Mouse (Mus musculus) adrenal gland, adult 2 months (tissue): Measurements from ENCODE around the gene Tmem176a. TPM values are rescaled to one million over a fixed set of nuclear protein-coding genes. Genes with fewer than 3 reads are reported as not detected.
"Not testable (repeated sequence)": the region's sequence is repeated elsewhere in the genome, so short reads cannot be mapped to it uniquely, and the experiment has no call there.

Experiments used
- DNase-seq: peaks from one replicate; pipeline ENCODE4 v3.0.0; 2021
- polyA plus RNA-seq: library from polyadenylated mRNA; depleted of rRNA; stranded (reverse); fragments of >200 nt; gene quantifications from 2 replicates; pipeline ENCODE4 v1.2.3, GENCODE M21; 2012
- total RNA-seq, 2 experiments: library from RNA; stranded (reverse); gene quantifications; 2 replicates each; pipeline ENCODE4 v1.2.3; 2021

Tmem176a gene
- total and polyA plus RNA-seq, 3 experiments, result 303 to 406 (median 381) TPM

DNA sequence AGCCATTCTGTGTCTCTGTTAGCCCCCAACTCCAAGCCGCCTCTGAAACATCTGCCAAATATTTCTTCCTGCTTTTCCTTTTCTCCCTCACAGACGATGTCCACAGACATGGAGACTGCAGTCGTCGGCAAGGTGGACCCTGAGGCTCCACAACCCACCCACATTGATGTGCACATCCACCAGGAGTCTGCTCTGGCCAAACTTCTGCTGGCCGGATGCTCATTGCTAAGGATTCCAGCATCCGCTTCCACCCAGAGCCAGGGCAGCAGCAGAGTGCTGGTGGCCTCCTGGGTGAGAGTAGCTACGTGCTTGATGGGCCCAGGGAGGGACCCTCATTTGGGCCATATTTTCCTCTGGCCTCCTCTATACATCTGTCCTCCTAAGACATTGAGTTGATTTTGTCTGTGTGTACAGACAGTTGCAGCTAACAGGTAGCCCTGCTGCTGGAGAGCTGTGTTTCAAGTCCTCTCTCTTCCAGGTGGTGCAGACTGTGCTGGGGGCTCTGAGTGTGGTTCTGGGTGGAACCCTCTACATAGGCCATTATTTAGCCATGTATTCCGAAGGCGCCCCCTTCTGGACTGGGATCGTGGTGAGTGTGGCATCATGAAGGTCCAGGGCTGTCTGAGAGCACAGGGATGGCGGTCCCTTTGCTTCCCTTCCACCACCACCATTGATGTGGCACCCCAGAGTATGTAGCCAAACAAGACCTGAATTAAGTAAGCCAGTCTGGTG is 1.6 kb downstream of the Tmem176a start:
- DNase-seq, result peak; percentile 77

DNA sequence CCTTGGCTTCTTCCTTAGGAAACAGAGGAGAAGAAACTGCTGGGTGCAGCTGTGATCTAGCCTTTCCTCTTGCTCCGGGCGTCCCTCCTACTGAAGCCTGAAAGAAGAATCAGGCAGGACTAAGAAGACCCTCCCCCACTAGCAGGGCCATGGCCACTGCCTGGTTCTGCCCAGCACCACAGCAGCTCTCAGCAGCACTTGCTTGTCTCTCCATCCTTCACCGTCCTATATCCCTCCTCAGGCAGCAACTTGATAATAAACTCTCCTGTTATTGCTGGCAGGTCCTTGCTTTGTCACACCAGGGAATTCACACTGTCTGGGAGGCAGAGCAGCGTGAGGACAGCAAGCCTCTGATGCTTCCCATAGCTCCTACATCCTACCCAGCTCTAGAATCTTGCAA is 4.4 kb downstream of the Tmem176a start:
- DNase-seq, result peak; percentile 0

DNA sequence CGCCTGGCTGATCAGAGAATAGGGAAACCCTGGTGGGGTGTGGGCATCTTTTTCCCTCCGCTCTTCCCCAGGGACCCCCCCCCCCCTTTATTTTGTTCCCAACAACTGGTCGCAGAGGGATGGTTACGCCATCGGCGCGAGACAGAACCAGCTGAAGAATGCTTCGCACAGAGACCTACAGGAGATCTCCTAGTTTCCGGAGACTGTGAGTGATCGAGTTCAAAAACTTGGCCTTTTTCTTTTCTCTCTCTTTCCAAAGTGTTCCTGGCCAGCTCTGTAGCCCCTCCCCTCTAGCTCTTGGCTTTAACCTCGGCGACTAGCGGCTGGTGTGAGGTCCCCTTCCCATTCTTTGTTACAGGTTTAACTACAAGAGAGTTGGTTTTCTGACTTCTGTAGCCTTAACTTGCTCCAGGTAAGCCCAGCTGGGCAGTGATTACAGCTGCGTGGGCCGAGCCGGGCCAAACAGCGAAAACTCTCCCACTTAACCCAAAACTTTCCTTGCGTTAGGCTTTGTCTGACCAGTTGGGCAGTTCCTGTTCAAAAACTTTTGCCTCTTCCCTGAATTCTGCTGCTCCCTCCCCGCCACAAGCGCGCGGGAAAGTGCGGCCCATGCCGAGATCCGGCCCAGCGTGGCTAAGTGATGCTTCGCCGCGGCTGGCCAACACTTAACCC is 11.2 kb downstream of the Tmem176a start:
- peak; percentile 71 for DNase-seq

DNA sequence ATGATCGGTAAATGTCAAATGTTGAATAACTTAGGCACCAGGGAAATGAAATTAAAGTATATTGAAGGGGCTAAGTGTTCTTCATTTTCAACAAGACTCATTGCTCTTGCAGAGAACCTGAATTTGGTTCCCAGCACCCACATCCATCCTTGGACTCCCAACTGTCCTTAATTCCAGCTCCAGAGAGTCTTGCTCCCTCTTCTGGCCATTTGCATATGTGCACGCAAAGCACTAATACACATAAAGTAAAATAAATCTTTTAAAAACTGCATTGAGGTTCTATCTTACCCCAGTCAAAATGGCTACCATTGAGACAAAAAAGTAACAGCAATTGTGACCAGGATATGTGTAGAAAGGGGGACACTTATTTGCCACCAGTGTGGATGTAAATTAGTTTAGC is 13.4 kb downstream of the Tmem176a start:
- DNase-seq, result no peak

DNA sequence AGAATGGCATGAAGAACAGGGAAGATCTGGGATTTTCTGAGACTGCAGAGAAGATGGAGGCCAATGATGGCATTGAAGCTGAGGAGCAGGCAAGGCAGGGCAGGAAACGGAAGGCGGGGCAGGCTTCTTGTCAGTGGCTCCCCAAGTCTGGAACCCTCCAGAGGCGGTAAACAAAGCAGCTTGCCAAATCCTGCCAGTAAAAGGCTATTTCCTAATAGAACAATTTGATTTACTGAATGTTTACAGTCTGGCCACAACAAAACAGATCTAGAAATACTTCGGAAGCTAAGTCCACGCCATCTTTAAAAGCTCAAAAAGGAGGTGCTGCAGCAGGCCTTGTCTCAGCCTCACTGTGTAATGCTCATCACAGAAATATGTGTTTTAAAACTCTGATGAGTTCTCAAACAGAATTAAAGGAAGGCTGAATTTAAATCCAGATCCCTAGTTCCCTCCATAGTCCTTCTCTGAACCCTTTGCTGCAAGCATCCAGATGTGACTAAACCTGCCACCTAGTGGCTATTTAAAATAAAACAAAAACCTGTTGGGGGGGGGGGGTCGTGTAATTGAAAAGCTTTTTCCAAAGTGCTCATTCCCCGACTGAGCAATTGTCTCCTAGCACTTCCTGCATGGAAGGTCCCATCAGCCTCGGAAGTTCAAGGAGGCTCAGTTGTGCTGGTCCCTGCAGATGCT is 17.0 kb downstream of the Tmem176a start:
- no peak for DNase-seq

DNA sequence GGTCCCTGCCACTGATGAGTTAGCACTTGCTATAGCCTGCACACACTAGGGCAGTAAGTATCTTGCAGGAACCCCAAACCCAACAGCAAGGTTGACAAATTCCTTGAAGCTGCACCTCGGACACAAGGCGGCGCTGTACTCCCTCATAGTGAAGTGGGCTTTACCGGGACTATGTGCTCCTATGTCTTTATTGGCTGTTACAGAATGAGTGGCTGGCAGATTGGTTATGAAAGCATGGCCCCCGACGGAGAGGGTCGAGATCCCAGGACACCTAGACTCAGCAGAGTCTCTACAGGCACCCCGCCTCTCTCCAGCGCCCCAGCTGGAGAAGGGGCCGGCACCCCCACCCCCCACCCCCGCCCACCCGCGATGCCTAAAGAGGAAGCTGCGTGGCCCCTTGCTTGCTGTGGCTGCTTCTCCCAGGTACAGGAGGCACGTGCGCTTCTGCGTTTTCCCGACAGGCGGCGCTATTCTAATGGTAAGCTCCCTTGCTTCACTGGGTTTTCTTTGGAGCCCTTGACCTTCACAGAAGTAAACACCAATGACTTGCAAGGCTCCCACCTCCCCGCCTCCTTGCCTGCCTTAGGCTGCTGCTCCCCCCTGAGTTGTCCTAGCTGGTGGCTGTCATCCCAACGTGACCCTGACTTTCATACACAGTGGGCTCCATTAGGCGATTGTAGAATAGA is 19.6 kb downstream of the Tmem176a start:
- peak; percentile 74 for DNase-seq

DNA sequence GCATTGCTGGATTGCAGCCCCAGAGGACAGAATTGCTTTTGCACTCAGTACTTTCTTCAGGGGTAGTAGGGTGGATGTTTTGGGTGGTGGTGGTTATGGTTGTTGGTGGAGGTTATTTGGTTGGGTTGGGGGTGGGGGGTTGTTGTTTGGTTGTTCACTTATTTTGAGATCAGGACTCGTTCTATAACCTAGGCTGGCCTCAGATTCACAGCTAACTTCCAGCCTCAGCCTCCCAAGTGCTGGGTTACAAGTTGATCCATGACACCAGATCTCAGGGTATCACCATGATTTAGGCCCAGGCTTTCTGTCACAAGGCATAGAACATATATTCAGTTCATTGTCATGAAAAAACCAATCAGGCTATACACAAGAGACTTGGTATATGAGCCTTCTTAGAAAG is 20.1 kb downstream of the Tmem176a start:
- no peak for DNase-seq

DNA sequence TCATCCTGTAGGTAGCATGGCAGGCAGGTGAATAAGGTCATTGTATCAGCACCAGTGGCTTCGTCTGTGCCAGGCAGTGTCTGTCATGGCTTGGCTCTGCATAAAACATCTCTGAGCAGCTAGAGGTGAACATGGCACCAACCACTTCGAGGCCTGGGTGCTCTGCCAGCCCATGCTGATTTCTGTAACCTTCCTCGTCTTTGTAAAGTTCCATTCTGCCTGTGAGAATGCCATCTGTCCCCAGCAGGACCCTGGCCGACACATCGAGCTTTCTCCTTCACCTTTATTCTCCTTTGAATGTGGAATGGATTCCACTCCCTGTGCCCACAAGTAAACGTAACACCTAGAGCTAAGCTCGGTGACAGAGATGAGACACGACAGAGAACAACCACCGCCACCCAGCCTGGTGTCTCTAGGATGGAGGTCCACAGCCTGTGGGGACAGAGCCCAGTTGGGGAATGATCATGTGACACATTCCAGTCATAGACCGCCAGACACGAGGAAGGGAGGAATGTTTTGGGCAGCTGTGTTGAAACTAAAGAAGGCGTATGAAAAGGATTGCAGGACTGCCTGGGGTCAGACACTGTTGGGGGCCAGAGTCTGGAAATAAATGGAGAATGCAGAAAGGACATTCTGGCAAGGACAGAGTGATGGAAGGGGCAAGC is 21.0 kb downstream of the Tmem176a start:
- no peak for DNase-seq

DNA sequence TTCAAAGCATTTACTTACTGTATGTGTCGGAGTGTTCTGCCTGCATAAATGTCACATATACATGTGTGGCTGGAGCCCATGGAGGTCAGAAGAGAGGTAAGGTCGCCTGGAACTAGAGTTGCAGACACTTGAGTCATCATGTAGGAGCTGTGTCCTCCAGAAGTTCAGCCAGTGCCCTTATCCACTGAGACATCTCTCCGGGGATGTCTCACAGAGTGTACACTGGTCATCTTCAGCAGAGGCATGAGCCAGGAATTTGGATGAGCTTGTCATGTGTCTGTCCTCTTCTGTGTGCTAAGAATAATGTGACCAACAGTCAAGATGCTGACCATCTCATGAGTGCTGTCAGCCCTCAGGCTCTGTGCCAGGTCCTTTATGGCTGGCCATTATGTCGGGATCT is 22.1 kb downstream of the Tmem176a start:
- DNase-seq, result no peak

DNA sequence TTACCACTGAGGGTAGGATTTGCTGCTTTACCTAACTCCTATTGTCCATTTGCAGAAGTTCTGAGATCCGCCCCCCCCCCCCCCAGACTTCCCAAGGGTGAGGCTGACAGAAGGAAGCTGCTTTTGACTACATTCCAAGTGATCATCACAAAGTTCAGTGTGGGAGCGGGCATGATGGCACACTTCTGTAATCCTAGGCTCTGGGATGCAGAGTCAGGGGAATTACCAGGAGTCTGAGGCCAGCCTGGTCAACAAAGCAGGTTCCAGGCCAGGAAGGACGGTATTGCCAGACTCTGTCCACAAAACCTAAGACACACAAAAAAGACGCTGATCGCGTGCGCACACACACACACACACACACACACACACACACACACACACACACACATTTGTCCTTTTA is 22.8 kb downstream of the Tmem176a start:
- no peak for DNase-seq

DNA sequence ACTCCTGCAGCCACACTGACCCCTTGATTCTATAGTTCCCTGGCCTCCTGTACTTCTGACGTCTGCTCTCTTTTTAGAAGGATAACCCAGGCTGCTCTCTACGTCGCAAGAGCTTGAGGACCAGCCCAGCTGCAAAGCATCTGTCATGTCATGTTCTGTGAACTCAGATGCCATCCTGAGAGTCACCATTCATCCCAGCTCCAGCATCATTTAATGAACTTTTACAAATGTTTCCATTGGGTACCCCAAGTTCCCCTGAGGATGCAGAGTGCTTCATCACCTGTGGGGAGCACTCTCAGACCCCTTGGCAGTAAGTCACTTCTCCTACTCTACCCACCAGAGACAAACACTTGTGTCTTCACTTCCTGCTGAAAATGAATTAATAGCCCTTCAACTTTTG is 23.5 kb downstream of the Tmem176a start:
- DNase-seq, result no peak

DNA sequence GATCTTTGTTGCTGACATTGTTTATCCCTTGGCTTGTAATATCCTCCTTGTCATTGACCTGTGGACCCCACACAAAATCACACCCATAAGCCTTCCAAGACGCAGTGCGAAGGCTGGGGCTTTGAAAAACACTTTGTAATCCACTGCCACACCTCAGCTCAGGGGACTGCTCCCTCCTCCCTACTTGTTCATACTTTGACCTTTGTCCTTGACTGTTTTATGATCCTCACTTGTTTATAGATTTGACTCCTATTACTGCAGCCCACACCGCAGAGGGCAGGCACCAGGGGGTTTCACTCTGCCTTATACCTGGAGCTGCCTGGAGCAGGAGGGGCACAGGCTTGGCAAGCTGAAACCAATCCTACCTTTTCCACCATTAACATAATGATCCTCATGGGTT is 24.0 kb downstream of the Tmem176a start:
- DNase-seq, result no peak

DNA sequence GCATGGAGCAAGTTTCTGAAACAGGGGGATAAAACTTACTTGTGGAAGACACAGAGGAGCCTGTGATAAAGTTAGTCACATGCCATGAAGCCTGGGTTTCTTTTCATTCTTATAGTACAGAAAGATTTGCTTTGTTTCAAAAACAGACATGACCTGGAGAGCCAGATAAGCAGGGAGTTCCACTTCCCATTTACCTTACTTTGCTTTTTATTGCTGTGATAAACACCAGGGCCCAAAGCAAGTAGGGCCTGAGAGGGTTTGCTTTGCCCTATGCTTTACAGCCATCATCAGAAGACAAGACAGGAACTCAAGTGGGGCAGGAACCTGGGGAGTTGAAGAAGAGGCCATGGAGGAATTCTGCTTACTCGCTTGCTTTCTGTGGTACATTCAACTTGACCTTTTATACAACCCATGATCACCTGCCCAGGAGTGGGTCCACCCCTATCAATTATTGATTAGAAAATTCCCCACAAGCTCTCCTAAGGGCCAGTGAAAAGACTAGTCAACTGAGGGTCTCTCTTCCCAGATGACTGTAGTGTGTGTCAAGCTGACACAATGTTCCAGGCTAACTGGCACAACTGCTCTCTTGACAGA is 24.5 kb downstream of the Tmem176a start:
- no peak for DNase-seq

DNA sequence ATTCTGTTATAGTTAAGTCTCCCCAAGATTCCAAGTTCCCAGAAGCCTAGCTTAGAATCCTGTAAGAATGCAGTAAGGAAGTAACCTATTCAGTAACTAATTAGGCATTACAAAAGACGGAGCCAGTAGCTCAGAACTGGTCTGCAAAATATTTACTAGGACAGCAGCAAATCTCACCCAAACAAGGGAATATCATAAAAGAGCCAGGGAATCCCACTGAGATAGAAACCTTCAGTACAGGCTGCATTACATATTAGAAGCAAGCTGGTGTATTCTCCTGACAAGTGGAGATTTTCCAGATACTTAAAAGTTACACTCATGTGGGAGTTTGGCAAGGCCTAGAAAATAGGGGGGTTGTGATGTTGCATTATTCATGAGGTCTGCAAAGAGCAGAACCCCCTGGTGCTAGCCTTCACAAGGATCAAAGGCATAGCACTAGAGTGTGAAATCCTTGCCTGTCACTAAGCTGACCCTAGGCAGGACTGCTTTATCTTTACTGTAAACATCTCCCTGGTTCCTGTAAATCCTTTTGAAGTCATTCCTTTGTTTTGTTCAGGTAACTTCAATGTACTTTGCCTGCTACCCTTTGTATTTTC is 25.7 kb downstream of the Tmem176a start:
- DNase-seq, result not testable (repeated sequence)

DNA sequence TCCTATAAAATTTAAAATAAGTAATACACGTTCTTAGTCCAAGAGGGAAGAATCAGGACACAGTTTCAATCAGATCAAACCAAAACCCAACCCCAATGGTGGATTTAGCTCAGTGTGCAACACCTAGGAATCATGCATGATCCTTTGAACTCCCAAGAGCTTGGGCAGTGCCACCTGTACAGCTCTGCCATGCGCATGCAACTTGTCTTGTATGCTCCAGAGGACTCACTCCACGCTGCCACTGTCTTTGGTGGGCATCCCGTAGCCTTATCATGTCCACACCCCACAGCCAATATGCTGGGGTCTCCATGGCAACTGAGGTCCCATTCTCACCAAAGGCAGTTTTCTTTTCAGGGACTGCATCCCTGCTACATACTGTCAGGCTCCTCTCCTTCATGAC is 26.4 kb downstream of the Tmem176a start:
- no peak for DNase-seq

DNA sequence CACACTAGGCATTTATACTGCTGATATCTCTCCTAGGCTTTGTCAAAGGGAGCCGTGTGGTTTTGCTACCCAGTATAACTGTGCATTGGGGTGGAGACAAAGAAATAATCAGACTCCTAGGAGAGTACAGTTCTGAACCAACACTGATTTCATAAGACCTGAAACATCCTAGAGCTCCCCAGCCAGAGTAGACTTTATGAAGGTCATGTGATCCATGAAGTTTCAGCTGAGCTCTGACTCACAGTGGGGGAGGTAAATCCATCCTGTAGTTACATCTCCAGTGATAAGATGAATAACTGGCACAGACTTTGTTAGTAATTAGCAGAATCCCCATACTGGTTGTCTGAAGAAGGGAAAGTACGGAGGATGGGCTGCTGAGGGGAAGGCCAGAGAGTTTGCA is 29.1 kb downstream of the Tmem176a start:
- DNase-seq, result peak; percentile 51

DNA sequence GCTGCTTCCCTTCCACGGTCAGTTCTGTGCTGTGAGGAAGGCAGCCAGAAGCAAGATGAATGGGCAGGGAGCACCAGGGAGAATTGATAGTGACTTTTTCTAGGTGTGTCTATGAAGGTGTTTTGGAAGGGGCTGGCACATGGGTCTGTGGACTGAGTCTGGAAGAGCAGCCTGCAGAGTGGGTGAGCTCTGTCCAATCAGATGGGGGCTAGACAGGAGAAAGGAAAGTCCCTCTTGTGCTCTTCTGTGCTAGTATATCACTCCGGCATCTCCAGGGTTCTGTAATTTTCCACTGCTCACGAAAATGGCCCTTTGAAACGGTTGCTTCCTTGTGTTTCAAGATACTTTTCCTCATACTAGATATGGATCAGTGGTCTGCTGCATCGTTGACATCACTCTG is 31.9 kb downstream of the Tmem176a start, which contains the start of gene Aoc1:
Gene Aoc1 (plus strand): TSS at position 301 of the 400 bp plus-strand sequence.
- no peak for DNase-seq

DNA sequence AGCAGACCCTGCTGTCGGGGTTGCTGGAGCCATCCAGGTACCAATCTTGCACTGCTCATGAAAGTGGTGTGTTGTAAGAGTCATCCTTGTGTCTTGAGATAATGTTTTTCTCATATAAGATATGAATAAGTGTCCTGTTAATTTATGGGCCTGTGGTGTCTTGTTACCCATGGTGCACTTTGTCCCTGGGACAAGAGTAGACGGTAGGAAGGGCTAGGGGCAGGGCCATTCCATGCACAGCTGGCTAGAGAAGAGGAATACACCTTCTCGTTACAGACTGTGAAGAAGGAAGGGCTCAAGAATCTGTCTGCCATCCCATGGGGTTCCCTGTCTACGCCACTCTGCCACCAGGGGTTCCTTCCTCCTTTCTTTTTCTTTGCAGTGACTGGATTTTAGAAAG is 33.9 kb downstream of the Tmem176a start:
- DNase-seq, result no peak

DNA sequence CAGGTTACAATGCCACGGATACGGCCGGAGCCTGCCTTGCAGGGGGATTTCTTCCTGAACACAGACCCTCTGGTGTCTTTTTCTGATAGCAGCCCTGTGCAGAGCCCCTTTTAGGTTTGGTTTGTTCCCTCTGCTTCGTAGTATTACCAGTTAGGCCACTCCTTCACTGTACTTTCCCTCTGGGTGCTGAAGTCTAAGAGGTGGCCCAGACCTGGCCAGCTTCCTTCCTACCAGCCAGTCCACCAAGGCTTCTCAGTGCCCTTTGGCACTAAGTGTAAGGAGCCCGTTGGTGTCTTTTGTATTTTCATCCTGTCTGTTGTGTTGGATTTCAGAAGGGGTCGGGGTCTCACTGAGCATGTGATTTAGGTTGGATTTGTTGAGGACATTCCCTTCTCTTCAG is 34.8 kb downstream of the Tmem176a start:
- DNase-seq, result no peak

DNA sequence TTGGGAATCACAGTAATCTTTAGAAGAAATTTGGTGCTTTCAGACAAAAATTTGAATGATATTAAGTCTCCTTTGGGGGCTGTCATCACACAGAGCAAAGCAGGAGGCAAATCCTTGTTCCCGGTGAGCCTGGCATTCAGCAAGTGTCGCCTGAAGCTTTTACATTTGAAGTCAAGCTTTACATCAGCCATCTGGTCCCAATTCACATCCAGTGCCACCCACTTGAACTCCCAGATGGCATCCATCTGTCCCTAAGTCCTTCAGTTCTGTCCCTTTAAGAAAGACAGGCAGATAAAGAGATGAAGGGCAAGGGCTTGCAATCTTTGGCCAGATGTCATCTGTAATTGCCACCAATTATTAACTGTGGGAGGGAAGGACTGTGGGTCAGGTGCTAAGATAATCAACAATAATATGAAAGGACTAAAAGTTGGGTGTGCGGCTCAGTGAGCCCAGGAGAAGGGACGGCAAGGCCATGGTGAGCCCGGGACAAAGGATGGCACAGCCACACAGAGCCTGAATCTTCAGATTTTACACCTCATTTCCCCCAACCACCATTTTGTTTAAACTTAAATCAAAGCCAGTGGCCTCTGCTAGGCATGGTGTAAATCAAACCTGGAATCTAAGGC is 35.9 kb downstream of the Tmem176a start:
- no peak for DNase-seq

DNA sequence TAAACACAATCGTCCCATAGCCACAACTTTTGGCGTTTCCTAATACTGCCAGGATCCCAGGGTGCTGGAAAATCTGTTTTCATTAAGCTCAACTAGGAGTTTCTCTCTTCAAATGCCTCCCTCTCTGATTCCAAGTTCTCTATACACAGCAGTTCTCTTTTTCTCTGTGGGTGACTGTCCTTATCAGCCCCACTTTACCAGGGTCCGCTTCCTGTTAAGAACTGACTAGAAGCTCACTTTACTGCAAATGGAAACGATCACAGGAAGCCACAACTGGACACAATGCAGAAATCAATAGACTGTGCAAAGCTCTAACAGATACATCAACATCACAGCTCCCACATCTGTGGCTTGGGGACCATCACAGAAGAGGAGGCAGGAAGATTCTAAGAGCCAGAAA is 53.5 kb downstream of the Tmem176a start:
- no peak for DNase-seq
